Mouse (Mus musculus) left cerebral cortex, postnatal 10 days (tissue): Measurements from ENCODE around the gene Sgcg. TPM values are rescaled to one million over a fixed set of nuclear protein-coding genes. Genes with fewer than 3 reads are reported as not detected.

ENCODE experiments used
- DNase-seq, 2 experiments: peaks; one replicate each; pipeline ENCODE4 v3.0.0; 2021 to 2022; ENCODE audit warnings: low spot score in 2 of 2, mixed read lengths in 1 of 2; ENCODE audit errors: extremely low spot score in 1 of 2
- intact Hi-C: fragments of 180-260 bp; cut with DNase I; formaldehyde crosslinking; loops from one replicate; pipeline ENCODE4 v1.15.1; 2025
- total RNA-seq, 2 experiments: library from RNA; stranded (reverse); gene quantifications; 2 replicates each; pipeline ENCODE4 v1.2.3; 2021

Gene Sgcg
- total RNA-seq, 2 experiments from 2014 or later, result 0.17 TPM; not detected in 1

DNA sequence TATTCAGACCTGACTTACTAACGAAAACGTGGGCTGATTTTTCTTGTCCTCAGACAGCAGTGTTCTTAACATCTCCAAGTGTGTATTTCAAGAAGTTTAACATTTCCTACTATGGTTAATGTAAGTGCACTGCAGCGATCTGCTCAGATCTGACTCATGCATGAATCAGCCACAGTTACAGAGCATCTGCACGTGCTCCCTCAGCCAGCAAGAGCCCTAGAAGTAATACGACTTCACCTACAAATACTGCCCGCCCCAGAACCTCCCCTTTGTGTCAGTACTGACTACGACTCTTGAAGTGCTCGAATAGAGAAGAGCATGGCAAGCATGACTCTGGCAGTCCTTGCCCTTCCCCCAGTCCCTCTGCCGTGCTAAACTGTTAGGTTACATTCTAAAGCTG is 19.5 kb downstream of the Sgcg start:
- intact Hi-C loops, result no loop called here
- DNase-seq, result peak in 1 of 2 experiments; percentile 16

DNA sequence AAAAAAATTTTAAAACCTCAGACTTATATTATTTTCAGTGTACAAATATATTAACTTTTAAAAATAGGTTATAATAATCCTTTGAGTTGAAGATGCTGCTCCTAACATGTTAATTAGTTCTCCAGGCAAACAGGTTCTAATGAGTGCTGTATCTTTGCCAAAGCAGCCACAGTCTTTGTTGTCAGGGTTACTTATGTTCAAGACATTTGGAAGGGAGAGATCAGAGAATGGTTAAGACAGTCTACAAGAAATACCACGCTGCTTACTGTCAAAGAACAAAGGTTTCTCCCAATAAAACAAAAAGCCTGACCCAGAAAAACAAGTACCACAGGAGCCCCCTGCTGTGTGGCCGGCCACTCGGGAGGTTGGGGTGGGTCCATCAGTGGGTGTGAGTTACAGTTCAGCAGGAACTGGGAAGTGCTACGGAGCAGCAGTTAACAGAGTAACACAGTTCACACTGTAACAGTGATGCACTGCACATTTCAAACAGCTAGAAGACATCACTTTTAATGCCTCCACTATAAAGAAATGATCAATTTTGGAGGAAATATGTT is 21.1 kb downstream of the Sgcg start:
- intact Hi-C loops, result no loop called here
- peak in 1 of 2 experiments; percentile 32 for DNase-seq

- intact Hi-C loops, result no loop called here
- DNase-seq, result no peak
Measured at GRCm38 (mm10) chr14:61235846-61236474, 22.3 kb downstream of the Sgcg start.

DNA sequence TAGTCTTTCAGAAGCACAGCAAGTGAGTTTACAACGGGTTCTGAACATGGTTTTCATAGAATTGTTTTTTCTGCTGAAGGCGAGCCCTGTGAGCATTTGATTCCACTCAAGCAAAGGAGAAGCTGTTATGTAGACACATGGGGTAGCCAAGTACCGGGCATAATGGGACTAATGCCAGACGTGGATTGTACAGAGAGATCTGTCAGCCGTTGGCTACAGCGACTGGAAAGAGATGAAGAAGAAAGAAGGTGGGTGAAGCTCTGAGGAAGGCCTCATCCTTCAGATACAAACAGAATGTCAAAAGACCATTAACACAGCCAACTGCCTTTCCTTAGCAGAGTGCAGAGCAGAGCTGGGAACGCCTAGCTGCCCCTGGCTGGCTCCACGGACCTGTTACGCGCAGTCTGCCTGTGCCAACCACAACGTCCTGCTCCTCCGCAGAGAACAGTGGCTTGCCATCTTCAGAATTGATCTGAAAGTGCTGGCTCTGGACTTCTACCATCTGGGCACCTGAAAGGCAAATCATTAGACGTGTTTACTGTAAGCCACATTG is 26.2 kb downstream of the Sgcg start:
- intact Hi-C loops, result no loop called here
- DNase-seq, result peak in 1 of 2 experiments; percentile 11

- DNase-seq, result no peak
- intact Hi-C loops, result no loop called here
Measured at GRCm38 (mm10) chr14:61230179-61230578, 28.1 kb downstream of the Sgcg start.

DNA sequence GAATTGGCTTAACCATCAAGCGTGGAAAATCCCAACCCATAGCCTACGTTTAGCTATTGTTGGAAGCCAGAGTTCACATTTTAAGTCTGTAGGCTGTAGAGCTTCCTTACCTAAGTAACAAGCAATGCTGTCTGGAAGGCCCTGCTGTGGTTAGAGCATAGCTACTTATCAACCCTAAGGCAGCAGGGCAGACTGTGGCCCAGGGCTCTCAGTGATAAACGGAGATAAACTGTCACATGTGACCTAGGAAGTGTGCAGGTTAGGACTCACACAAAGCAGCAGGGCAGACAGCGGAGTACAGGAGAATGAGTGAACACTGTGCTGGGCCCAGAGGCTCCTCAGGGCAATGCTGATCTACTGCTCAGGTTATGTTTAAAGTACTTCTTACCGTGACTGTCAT is 28.5 kb downstream of the Sgcg start:
- intact Hi-C loops, result no loop called here
- DNase-seq, result no peak

DNA sequence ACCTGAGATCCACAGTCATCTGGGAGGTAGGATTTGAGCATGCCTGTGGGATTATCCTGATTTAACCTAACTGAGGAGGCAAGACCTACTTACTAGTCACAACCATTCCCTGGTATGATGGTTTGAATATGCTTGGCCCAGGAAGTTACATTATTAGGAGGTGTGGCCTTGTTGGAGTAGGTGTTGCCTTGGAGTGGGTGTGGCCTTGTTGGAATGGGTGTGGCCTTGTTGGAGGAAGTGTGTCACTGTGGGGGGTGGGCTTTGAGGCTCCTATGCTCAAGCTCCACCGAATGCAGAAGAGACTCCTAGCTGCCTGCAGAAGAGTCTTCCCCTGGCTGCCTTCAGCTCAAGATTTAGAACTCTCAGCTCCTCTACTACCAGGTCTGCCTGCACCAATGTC is 32.1 kb downstream of the Sgcg start:
- intact Hi-C loops, result no loop called here
- DNase-seq, result no peak

GRCm38 (mm10) chr14:61224387-61225077 is 33.8 kb downstream of the Sgcg start:
- intact Hi-C loops, result no loop called here
- no peak for DNase-seq

GRCm38 (mm10) chr14:61223740-61224139 is 34.5 kb downstream of the Sgcg start:
- intact Hi-C loops, result no loop called here
- DNase-seq, result no peak

GRCm38 (mm10) chr14:61222506-61222905 is 35.8 kb downstream of the Sgcg start:
- intact Hi-C loops, result no loop called here
- DNase-seq, result no peak

- DNase-seq, result no peak
- intact Hi-C loops, result no loop called here
Measured at GRCm38 (mm10) chr14:61221166-61221565, 37.1 kb downstream of the Sgcg start.

GRCm38 (mm10) chr14:61211754-61212153 is 46.5 kb downstream of the Sgcg start:
- intact Hi-C loops, result no loop called here

DNA sequence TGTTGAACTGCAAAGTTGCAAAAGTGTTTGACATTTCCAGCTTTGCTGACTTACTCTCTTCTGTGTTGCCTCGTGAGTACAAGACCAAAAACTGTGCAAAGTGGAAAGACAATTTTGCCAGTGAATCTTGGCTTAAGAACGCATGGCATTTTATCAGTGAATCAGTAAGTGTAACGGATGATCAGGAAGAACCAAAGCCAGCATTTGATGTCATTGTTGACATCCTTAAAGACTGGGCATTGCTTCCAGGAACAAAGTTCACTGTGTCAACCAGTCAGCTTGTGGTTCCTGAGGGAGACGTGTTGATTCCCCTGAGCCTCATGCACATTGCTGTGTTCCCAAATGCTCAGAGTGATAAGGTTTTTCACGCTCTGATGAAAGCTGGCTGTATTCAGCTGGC is 48.2 kb downstream of the Sgcg start:
- intact Hi-C loops, result no loop called here
- no peak for DNase-seq

More at GRCm38 (mm10) chr14:61211754-61212153, 46.5 kb downstream of the Sgcg start:
- no peak for DNase-seq

DNA sequence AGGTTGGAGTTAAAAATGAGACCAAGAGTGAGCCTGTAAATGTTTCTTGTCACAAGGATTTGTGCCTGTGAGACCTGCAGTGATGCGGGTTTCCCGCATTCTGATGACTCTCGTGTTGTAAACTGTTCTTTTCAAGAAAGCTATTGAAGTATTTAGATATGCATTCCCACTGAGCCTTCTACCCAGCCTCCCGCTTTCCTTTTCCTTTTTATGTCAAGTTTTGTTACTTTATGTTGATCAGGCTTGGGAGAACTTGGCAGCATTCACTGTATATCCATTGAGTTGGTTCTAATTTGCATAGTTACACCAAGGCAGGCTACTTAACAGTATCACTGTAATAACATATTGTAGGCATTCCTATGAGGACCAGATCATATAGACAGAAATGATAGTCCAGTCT is 63.9 kb downstream of the Sgcg start:
- intact Hi-C loops, result no loop called here
- DNase-seq, result no peak

- intact Hi-C loops, result no loop called here
- DNase-seq, result no peak
Measured at GRCm38 (mm10) chr14:61192326-61192725, 66.0 kb downstream of the Sgcg start.

GRCm38 (mm10) chr14:61191904-61192303 is 66.4 kb downstream of the Sgcg start:
- DNase-seq, result no peak
- intact Hi-C loops, result no loop called here

- peak; percentile 43 to 76 for DNase-seq
- intact Hi-C loops, result no loop called here
Measured at GRCm38 (mm10) chr14:61173229-61173628, 85.1 kb downstream of the Sgcg start.

- intact Hi-C loops, result no loop called here
Measured at GRCm38 (mm10) chr14:61172548-61173158, 85.6 kb downstream of the Sgcg start.

GRCm38 (mm10) chr14:61171261-61171970 is 86.9 kb downstream of the Sgcg start:
- intact Hi-C loops, result no loop called here
- DNase-seq, result no peak

More at GRCm38 (mm10) chr14:61172548-61173158, 85.6 kb downstream of the Sgcg start:
- peak; percentile 96 to 99 for DNase-seq
